Mouse (Mus musculus): Measurements from ENCODE around the gene Trmt112.

DNA sequence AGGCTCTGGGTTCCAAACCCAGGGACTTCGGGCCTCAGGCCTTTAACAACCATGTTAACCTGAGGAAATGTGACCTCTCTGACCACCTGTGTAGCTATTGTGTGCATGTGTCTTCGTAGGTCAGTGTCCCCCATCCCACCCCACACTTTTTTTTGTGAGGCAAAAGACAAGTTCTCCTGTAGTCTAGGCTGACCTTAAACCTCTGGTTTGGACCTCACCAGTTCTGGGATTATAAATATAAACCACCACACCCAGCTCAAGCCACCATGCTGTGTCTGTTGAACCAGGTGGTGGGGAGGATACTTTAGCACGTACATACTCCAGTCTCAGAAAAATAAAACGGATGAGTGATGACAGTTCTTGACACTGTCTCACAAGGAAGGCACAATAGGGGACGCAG lies 40.5 kb downstream of the Trmt112 start:
- no peak for TF ChIP-seq CTCF (conservative IDR thresholded peaks at IDR 0.05; ENCODE audit: insufficient read depth, insufficient read length, low read depth, low read length)
- no peak for TF ChIP-seq POLR2A (IDR thresholded peaks at IDR 0.05; ENCODE audit: low read depth, low read length)

All from kidney, adult 2 months (tissue).